Mouse (Mus musculus) hindbrain, embryonic 12.5 days (tissue): ENCODE measurements at regions not wholly inside any gene's neighbourhood (a gene's known extent, or its start where the extent isn't known, plus 50 kb on each side); places are given as distances from the start of the nearest gene placed in this dataset.

Source experiments
- ATAC-seq: fragments of 200-750 bp; cut with Nextera tagmentation; 2 replicates; pipeline ENCODE4 v1.8.0; 2017; ENCODE audit warnings: moderate TSS enrichment; ENCODE audit not compliant: low FRiP score
- H3K27ac ChIP-seq: fragments of 300-500 bp; sonication (generic); 2 replicates; pipeline ENCODE4 v1.5.1; 2016; ENCODE audit warnings: mild to moderate bottlenecking
- H3K27me3 ChIP-seq: fragments of 300-500 bp; sonication (generic); 2 replicates; pipeline ENCODE4 v1.6.1; 2016; ENCODE audit warnings: mild to moderate bottlenecking
- H3K36me3 ChIP-seq: fragments of 300-500 bp; sonication (generic); 2 replicates; pipeline ENCODE4 v1.6.1; 2016; ENCODE audit warnings: mild to moderate bottlenecking
- H3K4me1 ChIP-seq: fragments of 300-500 bp; sonication (generic); 2 replicates; pipeline ENCODE4 v1.6.1; 2016
- H3K4me2 ChIP-seq: fragments of 300-500 bp; sonication (generic); replicated peaks from 2 replicates; pipeline ENCODE4 v1.6.1; 2016; ENCODE audit warnings: mild to moderate bottlenecking
- H3K4me3 ChIP-seq: fragments of 300-500 bp; sonication (generic); 2 replicates; pipeline ENCODE4 v1.5.1; 2016; ENCODE audit warnings: mild to moderate bottlenecking
- H3K9ac ChIP-seq: fragments of 300-500 bp; sonication (generic); 2 replicates; pipeline ENCODE4 v1.6.1; 2016; ENCODE audit warnings: mild to moderate bottlenecking, moderate library complexity
- H3K9me3 ChIP-seq: fragments of 300-500 bp; sonication (generic); replicated peaks from 2 replicates; pipeline ENCODE4 v1.6.1; 2016; ENCODE audit warnings: mild to moderate bottlenecking
- WGBS: fragments of 180-500 bp; shearing (Covaris S2); methylation state at CpG from one replicate; pipeline ENCODE4 v1.1.7; 2016; 5-methylcytosine and 5-hydroxymethylcytosine counted together

DNA sequence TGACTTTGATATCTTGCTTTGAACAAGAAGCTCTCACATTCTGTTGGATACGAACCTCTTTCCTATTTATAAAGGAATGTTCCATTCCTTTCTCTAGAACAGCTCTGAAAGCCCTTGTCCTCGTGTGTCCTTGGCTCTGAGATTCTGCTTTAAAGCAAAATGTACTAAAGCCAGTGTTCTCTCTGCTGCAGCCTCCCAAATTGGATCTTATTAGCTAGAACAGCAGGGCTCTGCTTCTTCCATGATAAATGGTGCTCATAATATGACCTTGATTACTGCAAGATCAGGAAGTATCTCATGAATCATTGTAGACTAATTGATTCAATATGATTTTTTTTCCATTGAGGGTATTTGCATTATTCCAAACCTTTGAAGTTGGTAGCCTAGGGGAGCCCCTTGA is 220.5 kb upstream of the Gm15217 start:
- Histone ChIP-seq H3K4me1 (no peaks in the 10 kb centered on the region), H3K27ac (no peak overlapping the region), H3K27me3 (no peaks in the 10 kb centered on the region), H3K9me3 (no peaks in the 10 kb centered on the region), H3K4me2 (no peak overlapping the region), H3K36me3 (no peaks in the 10 kb centered on the region), H3K4me3 (no peak overlapping the region), H3K9ac (no peak overlapping the region)
- no peak for ATAC-seq
- 79% methylated on average over 2 of the region's 2 CpGs for WGBS

GRCm38 (mm10) chr14:46172181-46172874 is 206.9 kb upstream of the Gm15217 start:
- peaks cover 14% of the 10 kb centered on the region for H3K27me3 ChIP-seq
- WGBS = 62% methylated on average over 9 of the region's 9 CpGs
- no peak overlapping the region for H3K27ac ChIP-seq
- no peak overlapping the region for H3K4me3 ChIP-seq
- H3K9me3 ChIP-seq = no peaks in the 10 kb centered on the region
- H3K4me2 ChIP-seq = no peak overlapping the region
- no peaks in the 10 kb centered on the region for H3K36me3 ChIP-seq
- peaks cover 4% of the 10 kb centered on the region; the same call in 1 of the 2 replicates for H3K4me1 ChIP-seq
- H3K9ac ChIP-seq = no peak overlapping the region
- no peak for ATAC-seq

DNA sequence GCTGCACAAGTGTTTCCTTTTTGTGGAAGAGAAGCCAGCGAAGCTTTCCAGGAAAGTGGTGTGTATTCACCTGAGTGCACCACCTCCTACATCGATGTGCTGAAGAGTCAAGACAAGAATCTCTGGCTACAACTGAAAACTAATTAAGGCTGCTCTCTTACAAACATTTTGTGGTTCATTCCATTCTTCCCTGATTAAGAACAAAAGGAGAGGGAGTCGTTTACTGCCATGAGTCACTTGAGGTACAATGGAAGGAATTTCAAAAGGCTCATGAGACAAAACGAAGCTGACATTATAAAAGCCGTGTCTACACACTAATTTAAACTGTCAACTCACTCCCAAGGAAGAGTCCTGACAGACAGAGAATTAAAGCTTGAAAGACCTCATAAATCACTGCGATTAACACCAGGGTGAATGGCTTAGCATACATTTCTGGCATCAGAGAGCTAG is 206.3 kb upstream of the Gm15217 start:
- H3K27me3 ChIP-seq = peaks cover 14% of the 10 kb centered on the region
- WGBS = 27% methylated on average over 6 of the region's 6 CpGs
- no peak overlapping the region for H3K4me2 ChIP-seq
- no peaks in the 10 kb centered on the region for H3K9me3 ChIP-seq
- peaks cover 4% of the 10 kb centered on the region; the same call in 1 of the 2 replicates for H3K4me1 ChIP-seq
- no peak overlapping the region for H3K27ac ChIP-seq
- H3K36me3 ChIP-seq = no peaks in the 10 kb centered on the region
- H3K9ac ChIP-seq = no peak overlapping the region
- no peak overlapping the region for H3K4me3 ChIP-seq
- ATAC-seq = no peak

DNA sequence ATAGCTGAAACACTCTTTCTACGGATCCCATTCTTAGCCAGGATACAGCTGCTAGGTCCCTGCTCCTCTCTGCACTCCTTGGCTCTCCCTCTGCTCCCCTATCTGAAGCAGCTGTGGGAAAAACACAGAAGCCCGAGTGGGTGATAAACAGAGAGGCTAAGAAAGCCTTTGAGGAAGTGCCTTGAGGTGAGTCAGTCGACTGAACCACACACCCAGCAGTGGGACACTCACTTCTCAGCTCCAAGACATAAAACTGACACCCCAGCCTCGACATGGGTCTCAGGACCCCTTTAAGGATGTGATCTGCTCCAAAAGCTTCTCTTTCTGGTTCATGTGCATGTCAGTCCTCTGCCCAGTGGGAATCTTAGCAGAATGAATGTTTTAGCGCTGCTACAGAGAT is 204.8 kb upstream of the Gm15217 start:
- no peak for ATAC-seq
- Histone ChIP-seq H3K4me3 (no peak overlapping the region), H3K27ac (no peak overlapping the region), H3K4me2 (no peak overlapping the region), H3K9ac (no peak overlapping the region), H3K4me1 (peaks cover 4% of the 10 kb centered on the region; the same call in 1 of the 2 replicates), H3K36me3 (no peaks in the 10 kb centered on the region), H3K9me3 (no peaks in the 10 kb centered on the region), H3K27me3 (peaks cover 14% of the 10 kb centered on the region)
- WGBS = 79% methylated on average over 5 of the region's 5 CpGs

- Histone ChIP-seq H3K36me3 (no peaks in the 10 kb centered on the region), H3K27me3 (peaks cover 14% of the 10 kb centered on the region), H3K9me3 (no peaks in the 10 kb centered on the region), H3K9ac (no peak overlapping the region), H3K27ac (no peak overlapping the region), H3K4me1 (peaks cover 4% of the 10 kb centered on the region; the same call in 1 of the 2 replicates), H3K4me2 (no peak overlapping the region), H3K4me3 (no peak overlapping the region)
- no peak for ATAC-seq
- 85% methylated on average over 15 of the region's 15 CpGs for WGBS
Observed at GRCm38 (mm10) chr14:46175291-46176216, 203.7 kb upstream of the Gm15217 start.

DNA sequence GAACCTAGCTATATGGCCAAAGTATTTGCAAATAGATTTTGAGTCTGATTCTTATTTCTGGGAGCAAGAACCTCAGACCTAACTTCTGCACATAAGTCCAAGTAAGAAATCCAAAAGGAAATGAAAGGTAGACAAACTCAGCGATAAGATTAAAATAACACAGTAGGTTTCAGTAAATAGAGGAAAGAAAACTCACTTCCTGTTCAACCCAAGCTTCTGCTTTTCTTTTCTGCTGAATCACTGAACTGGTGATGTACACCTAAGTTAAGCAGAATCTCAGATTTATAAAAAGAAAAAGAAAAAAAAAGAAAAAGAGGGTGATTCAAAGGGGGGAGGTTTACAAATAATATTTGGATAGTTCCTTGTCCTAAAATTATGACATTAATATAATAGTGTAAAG is 200.2 kb upstream of the Gm15217 start:
- no peak for ATAC-seq

DNA sequence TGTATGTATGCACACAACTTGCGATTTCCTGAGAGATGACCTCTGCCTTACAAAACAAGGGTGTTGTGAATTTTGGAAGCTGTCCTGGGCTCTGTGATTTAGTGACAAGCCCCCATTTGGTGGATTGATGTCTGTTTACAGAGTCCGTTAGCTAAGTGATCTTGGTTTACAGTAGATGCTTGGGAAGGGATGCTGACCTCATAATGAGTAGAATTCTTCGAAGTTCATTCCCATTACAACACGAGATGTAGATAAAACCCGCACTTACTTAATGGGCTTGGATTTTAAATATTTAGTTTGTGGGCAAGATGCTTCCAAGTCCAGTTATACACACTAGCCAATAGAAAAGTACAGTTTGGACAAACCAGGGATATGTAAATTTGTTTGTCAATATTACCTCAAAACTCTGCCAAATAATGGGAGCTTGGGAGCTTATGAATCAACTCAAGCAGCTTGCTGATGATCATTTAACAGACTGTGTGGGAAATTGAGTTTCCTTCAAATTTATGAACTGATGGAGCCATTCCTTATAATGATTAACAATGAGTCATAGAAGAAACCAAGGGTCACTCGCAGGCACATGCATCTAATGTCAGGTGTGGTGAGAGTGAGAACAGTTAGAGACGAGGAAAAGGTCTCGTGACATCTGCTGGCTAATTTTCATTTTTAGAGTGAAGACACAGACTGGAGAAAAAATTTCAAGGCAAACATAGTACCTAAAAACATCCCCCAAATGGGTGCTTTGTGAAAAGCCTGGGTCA is 187.4 kb upstream of the Gm15217 start:
- 87% methylated on average over 8 of the region's 8 CpGs for WGBS

More for the DNA sequence above, 200.2 kb upstream of the Gm15217 start:
- H3K4me1 ChIP-seq = no peaks in the 10 kb centered on the region
- H3K36me3 ChIP-seq = no peaks in the 10 kb centered on the region
- no peaks in the 10 kb centered on the region for H3K9me3 ChIP-seq
- no peak overlapping the region for H3K4me2 ChIP-seq
- H3K27me3 ChIP-seq = peaks cover 8% of the 10 kb centered on the region
- no peak overlapping the region for H3K27ac ChIP-seq
- no peak overlapping the region for H3K4me3 ChIP-seq
- H3K9ac ChIP-seq = no peak overlapping the region
- 94% methylated on average over 1 of the region's 1 CpGs for WGBS

GRCm38 (mm10) chr14:46193577-46193976 is 185.6 kb upstream of the Gm15217 start:
- Histone ChIP-seq H3K27me3 (no peaks in the 10 kb centered on the region), H3K4me1 (no peaks in the 10 kb centered on the region), H3K9ac (no peak overlapping the region), H3K4me2 (no peak overlapping the region), H3K9me3 (no peaks in the 10 kb centered on the region), H3K27ac (no peak overlapping the region), H3K4me3 (no peak overlapping the region), H3K36me3 (no peaks in the 10 kb centered on the region)
- 82% methylated on average over 4 of the region's 4 CpGs for WGBS
- no peak for ATAC-seq

More for the DNA sequence above, 187.4 kb upstream of the Gm15217 start:
- H3K9ac ChIP-seq = no peak overlapping the region
- H3K36me3 ChIP-seq = no peaks in the 10 kb centered on the region
- no peaks in the 10 kb centered on the region for H3K9me3 ChIP-seq
- no peak overlapping the region for H3K4me3 ChIP-seq
- H3K27me3 ChIP-seq = no peaks in the 10 kb centered on the region
- no peak overlapping the region for H3K27ac ChIP-seq
- no peaks in the 10 kb centered on the region for H3K4me1 ChIP-seq
- no peak for ATAC-seq
- no peak overlapping the region for H3K4me2 ChIP-seq

DNA sequence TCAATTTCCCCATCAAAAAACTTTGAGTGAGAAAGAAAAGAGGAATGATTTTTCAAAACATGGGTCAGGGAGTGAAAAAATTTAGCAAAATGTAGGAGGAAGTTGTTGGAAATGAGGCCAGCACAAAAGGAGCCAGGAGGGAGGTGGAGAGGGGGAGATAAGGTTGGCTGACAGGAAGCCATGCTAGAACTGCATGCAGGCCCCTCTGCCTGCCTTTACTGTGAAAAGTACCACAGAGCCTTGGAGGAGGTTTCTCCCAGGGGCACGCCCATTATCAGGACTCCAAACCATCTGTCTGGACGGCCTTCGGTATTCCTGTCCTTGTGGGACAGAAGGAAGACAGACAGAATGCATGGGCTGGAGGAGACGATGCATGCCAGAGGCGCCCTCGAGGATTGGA is 183.3 kb upstream of the Gm15217 start:
- no peaks in the 10 kb centered on the region for H3K4me1 ChIP-seq
- no peak overlapping the region for H3K27ac ChIP-seq
- ATAC-seq = no peak
- WGBS = 50% methylated on average over 6 of the region's 6 CpGs
- H3K9me3 ChIP-seq = no peaks in the 10 kb centered on the region
- no peak overlapping the region for H3K9ac ChIP-seq
- H3K36me3 ChIP-seq = no peaks in the 10 kb centered on the region
- no peak overlapping the region for H3K4me2 ChIP-seq
- no peak overlapping the region for H3K4me3 ChIP-seq
- no peaks in the 10 kb centered on the region for H3K27me3 ChIP-seq

GRCm38 (mm10) chr14:46202818-46203217 is 176.4 kb upstream of the Gm15217 start:
- Histone ChIP-seq H3K4me2 (no peak overlapping the region), H3K4me3 (no peak overlapping the region), H3K9ac (no peak overlapping the region), H3K9me3 (0 out of 2 replicates have a peak, but pooled peaks cover 5% of the 10 kb centered on the region), H3K36me3 (no peaks in the 10 kb centered on the region), H3K27me3 (no peaks in the 10 kb centered on the region), H3K4me1 (no peaks in the 10 kb centered on the region), H3K27ac (no peak overlapping the region)
- 80% methylated on average over 4 of the region's 4 CpGs for WGBS
- ATAC-seq = no peak

DNA sequence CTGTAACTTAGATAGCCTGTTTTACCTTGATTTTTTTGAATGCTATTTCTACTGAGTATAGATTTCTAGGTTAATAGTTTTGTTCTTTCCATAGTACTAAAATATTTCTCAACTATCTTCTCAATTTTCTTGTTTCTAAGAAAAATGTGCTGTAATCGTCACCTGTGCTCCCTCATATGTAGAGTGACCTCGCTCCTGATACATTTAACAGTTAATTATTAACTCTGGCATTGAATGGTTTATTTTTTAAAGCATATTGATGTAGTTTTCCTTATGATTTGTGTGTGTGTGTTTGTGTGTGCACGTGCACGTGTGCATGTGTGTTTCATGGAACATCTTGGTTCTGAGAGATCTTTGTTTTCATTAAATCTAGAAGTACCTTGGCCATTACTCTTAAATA is 158.7 kb upstream of the Gm15217 start:
- no peaks in the 10 kb centered on the region for H3K27me3 ChIP-seq
- no peak overlapping the region for H3K4me2 ChIP-seq
- no peaks in the 10 kb centered on the region for H3K36me3 ChIP-seq
- H3K4me1 ChIP-seq = no peaks in the 10 kb centered on the region
- no peak overlapping the region for H3K27ac ChIP-seq
- H3K4me3 ChIP-seq = no peak overlapping the region
- no peaks in the 10 kb centered on the region for H3K9me3 ChIP-seq
- no peak overlapping the region for H3K9ac ChIP-seq
- 94% methylated on average over 4 of the region's 4 CpGs for WGBS
- ATAC-seq = no peak
